Mouse (Mus musculus) testis, postnatal 14 days (tissue): ENCODE results near the gene Unc79.

Experiments
- DNase-seq: peaks from one replicate; pipeline ENCODE4 v3.0.0; 2021; ENCODE audit warnings: low spot score

Gene Unc79

DNA sequence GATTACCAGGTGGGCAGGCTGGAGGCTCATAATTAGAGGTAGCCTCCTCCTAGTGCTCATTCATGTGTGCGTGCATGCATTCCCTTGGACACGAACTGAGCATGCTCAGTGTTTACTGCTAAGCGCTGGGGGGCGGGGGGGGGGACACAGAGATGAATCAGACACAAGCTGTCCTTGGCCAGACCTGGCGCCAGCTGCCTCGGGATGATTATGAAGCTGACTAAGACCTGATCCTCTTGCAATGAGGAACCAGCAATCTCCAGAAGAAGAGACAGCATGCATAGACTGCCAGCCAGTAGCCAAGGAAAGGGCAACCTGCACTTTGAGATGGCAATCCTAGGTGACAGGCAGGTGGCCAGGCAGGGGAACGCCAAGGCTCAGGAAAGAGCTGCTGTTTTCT, 256.9 kb downstream of the Unc79 start:
- no peak for DNase-seq

DNA sequence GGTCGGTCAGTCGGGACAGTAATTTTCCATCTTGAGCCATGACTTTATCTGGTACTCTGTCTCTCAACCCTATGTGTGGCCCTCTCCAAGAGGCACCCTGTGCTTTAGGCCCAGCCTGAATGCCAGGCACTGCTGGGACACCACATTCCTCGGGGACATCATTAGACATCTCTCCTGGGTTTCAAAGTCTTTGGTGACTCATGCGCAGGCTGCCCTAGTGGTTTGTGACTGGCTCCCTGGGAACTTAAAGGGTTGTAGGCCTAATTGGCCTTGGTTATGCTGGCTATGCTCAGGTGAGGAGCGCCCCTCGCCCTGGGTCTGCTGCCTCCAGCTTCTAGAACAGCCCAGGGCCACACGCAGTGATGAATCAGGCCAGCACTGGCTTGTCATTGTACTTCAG, 260.9 kb downstream of the Unc79 start:
- no peak for DNase-seq

DNA sequence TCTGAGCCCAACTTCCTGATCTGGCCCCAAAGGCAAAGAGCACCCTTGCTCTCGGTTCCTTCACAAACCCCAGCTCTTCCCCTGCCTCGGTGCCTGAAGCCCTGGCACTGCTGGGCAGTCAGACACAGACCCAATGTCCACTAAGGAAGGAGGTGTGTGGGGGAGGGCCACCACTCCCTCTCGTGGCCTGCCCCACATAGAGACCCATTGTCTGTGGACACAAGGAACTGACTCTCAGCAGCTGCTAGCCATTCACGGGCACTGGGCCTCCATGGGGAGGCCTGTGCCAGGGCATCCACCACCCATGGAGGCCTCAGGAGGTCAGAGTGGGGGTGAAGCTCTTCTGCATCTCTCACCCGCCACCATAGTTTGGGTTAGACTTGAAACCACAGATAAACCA, 262.4 kb downstream of the Unc79 start:
- no peak for DNase-seq

DNA sequence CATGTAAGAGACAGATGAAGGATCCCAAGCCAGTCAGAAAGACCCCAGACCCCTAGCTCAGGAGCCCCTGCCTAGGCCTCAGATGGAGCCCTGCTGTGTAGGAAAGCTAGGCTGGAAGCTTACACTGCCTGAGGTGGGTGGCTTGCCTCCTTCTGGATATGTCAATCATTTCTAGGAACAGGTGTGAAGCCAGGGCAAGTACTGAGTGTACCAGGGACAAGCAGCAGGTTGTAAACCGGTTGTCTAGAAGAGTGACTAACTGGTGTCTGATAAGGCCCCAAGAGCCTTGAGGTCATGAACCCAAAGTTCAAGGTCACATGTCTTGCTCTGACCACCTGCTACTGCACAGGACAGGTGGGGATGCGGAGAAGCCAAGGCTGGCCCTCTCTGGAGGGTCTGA, 264.9 kb downstream of the Unc79 start:
- DNase-seq: no peak

DNA sequence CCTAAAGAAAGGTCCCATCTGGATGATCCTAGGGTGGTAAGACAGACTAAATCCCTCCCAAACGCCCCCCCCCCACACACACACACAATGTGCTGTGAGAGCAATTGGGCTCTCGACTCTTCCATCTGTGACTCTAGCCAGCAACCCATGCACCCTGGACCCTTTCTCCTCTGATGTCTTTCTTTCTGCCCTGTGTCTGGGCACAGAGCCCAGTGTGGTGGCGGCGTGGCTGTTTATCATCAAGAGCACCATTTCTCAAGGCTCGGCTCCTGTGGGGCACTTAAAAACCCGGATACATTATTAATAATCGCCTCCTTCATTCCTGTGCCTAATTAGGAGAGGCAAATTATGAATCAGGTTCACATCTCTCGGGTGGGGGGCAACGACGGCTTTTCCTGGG, 265.6 kb downstream of the Unc79 start:
- no peak for DNase-seq

DNA sequence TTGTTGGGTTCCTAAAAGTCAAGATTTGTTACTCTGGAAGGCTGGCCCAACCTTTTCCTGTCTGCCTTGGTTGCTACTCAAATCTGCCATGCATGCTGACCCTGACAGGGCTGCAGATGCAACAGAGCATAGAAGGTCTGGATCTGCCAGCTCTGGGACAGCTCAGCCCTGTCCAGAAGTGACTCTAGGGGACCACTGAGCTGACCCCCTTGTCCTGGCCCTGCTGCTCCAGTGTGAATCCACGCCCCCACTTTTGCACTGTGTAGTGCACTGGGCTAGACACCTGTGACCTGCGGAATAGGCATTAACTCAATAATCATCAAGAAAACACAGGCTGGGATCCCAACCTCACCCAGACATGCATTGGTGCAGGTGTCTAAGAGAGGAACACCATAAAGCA, 266.1 kb downstream of the Unc79 start:
- DNase-seq: no peak

GRCm38 (mm10) chr12:103215877-103216610, 267.4 kb downstream of the Unc79 start:
- DNase-seq: no peak

GRCm38 (mm10) chr12:103223671-103224070, 275.0 kb downstream of the Unc79 start:
- no peak for DNase-seq

DNA sequence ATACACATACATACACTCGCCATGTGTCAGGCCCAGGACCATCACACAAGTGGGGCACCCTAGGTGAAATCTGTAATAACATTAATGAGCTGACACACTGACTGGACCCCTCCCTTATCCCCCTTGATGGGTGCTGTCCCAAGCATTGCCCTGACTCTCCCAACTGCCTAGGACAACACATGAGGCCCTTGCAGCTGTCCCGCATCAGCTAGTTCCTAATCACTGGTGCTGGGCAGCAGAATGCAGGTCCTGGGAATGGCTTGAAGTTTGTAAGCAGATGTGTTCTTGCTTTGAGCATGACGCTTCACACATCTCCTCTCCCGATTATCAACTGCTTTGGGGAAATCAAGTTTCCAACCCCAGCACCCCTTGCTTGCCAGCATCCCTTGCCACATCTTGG, 277.5 kb downstream of the Unc79 start:
- DNase-seq: no peak

GRCm38 (mm10) chr12:103229058-103229457, 280.4 kb downstream of the Unc79 start:
- peak; percentile 29 for DNase-seq
